In genomic region chr2:167774806-167775179, GRCm38 (mm10) we compare ENCODE assay signal across 8 mouse cellular contexts.
DNase-seq lines count a peak whose midpoint lies in the region; ATAC-seq and TF ChIP-seq lines count a peak whose summit lies in the region.

No protein-coding gene starts in this region.

- peak overlapping the region; percentile 57 for H3K9ac ChIP-seq in intestine, embryonic 16.5 days (ENCODE audit: low read depth, low read length)

- 19% methylated on average over 10 of the region's 10 CpGs for WGBS in intestine, embryonic 16.5 days

- DNase-seq in adrenal gland, adult (ENCODE audit: inconsistent age in 2 of 2, low spot score in 1 of 2) = peak; percentile 75 to 88
- DNase-seq in adrenal gland, postnatal 4 days (ENCODE audit: low spot score in 2 of 2) = no peak
- no peak for DNase-seq in ovary, postnatal 36 days (ENCODE audit: low spot score)
- DNase-seq in spleen, postnatal 14 days (ENCODE audit: low spot score in 2 of 2) = no peak

- H3K4me3 ChIP-seq in megakaryocyte, embryonic 14.5 days (replicated peaks) = peak overlapping the region; percentile 38
- H3K4me3 ChIP-seq in intestine, embryonic 16.5 days (ENCODE audit: low read length) = no peak overlapping the region
- no peak overlapping the region for H3K4me3 ChIP-seq in myocyte

- peak; percentile 66 for TF ChIP-seq POLR2A in myocyte (IDR thresholded peaks at IDR 0.05; ENCODE audit: insufficient read length, low read depth)

- peaks cover 17% of the 10 kb centered on the region for H3K79me2 ChIP-seq in myocyte (ENCODE audit: control insufficient read depth, insufficient read depth)

- no peak for ATAC-seq in megakaryocyte, adult 5-6 weeks (ENCODE audit: poor library complexity, severe bottlenecking)
- peak; percentile 44 for ATAC-seq in intestine, embryonic 16.5 days

- peak overlapping the region; percentile 29; the same call in 1 of the 2 replicates for H3K4me2 ChIP-seq in intestine, embryonic 16.5 days (ENCODE audit: low read depth, low read length)
- H3K4me2 ChIP-seq in myocyte (ENCODE audit: low read depth) = peak overlapping the region; percentile 57

- H3K4me1 ChIP-seq in megakaryocyte, embryonic 14.5 days = peaks cover 94% of the 10 kb centered on the region
- H3K4me1 ChIP-seq in intestine, embryonic 16.5 days (ENCODE audit: control insufficient read depth, insufficient read depth, low read length) = peaks cover 39% of the 10 kb centered on the region

- H3ac ChIP-seq in myocyte (ENCODE audit: control insufficient read depth, insufficient read length) = no peak overlapping the region

- H3K27ac ChIP-seq in intestine, embryonic 16.5 days (ENCODE audit: low read length) = peak overlapping the region; percentile 47

- H3K27me3 ChIP-seq in megakaryocyte, embryonic 14.5 days (replicated peaks) = peaks cover 31% of the 10 kb centered on the region
- H3K27me3 ChIP-seq in intestine, embryonic 16.5 days (replicated peaks; ENCODE audit: control insufficient read depth, insufficient read depth, low read length) = no peaks in the 10 kb centered on the region
- no peaks in the 10 kb centered on the region for H3K27me3 ChIP-seq in myocyte (ENCODE audit: control insufficient read depth, insufficient read depth, insufficient read length)

- no peaks in the 10 kb centered on the region for H3K9me3 ChIP-seq in megakaryocyte, embryonic 14.5 days
- no peaks in the 10 kb centered on the region for H3K9me3 ChIP-seq in intestine, embryonic 16.5 days (ENCODE audit: control insufficient read depth, low read length)

- H3K36me3 ChIP-seq in megakaryocyte, embryonic 14.5 days (replicated peaks; ENCODE audit: low read length) = no peaks in the 10 kb centered on the region
- H3K36me3 ChIP-seq in intestine, embryonic 16.5 days (ENCODE audit: control insufficient read depth, insufficient read depth, low read length) = no peaks in the 10 kb centered on the region
- no peaks in the 10 kb centered on the region for H3K36me3 ChIP-seq in myocyte (ENCODE audit: control insufficient read depth, insufficient read depth)

TF ChIP-seq in myocyte, 11 proteins besides CTCF, POLR2A, EP300 and RAD21:
- TF ChIP-seq MYOD1 (IDR thresholded peaks at IDR 0.05; ENCODE audit: control insufficient read depth in 1 of 3, insufficient read length in 2 of 3, low read depth in 2 of 3) (peak in 1 of 3 experiments; percentile 62), POLR2AphosphoS2 (IDR thresholded peaks at IDR 0.05; ENCODE audit: insufficient read length, low read depth) (peak; percentile 60), TCF3 (IDR thresholded peaks at IDR 0.05; ENCODE audit: insufficient read length, low read depth) (no peak)

Comparison
In these comparisons a context has a peak if more than half of its experiments do, and no peak if none do; other contexts are left out.
1. DNase-seq: peak in adrenal gland, adult (2 of 2); none in adrenal gland, postnatal 4 days (0 of 2), ovary, postnatal 36 days (single experiment) and spleen, postnatal 14 days (0 of 2).